Mouse (Mus musculus): ENCODE measurements at regions not wholly inside any gene's neighbourhood (a gene's known extent, or its start where the extent isn't known, plus 50 kb on each side); places are given as distances from the start of the nearest gene placed in this dataset.

- intact Hi-C loops (cut with DNase I) = no loop called here
Observed at GRCm38 (mm10) chr3:148762541-148763225, 227.7 kb downstream of the Adgrl2 start.

DNA sequence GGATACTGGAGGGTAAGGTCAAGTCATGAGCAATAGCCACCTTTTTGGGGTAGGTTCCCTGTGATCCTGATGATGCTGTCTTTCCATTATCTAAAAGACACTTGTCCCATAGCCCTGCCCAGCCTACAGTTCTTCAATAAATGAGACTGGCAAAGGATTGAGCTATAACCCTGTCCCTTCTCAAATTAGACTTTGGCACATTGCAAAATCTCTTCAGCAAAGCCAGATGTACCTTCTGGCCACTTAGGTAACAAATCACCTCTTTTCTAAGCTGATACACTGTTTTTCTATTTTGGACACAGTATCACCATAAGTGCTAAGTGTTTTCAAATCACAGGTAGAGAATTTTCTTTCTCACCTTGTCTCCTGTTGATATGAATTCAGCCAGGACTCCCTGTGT is 228.8 kb downstream of the Adgrl2 start:
- no peak for DNase-seq (ENCODE audit: low spot score in 2 of 2)
- intact Hi-C loops (cut with DNase I) = no loop called here

More at GRCm38 (mm10) chr3:148762541-148763225, 227.7 kb downstream of the Adgrl2 start:
- no peak for DNase-seq (ENCODE audit: low spot score in 2 of 2)

DNA sequence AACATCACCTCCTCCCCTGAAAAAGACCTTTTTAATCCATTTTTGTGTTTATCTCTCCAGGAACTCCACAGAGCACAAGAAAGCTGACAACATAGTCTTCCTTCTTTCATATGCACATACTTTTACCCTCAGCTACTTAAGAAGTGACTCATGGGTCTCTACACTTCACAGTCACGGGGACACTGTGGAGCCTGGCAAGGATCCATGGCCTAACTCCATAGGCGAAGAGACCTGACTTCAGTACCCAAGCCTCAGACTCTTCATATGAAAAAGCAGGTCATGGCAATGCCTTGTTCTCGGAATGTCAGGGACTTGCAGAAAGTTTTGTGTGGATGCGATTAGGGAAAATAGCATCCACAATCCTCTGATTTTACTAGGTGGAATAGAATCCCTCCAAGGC is 230.9 kb downstream of the Adgrl2 start:
- intact Hi-C loops (cut with DNase I) = no loop called here
- no peak for DNase-seq (ENCODE audit: low spot score in 2 of 2)

- intact Hi-C loops (cut with DNase I) = no loop called here
Observed at GRCm38 (mm10) chr3:148746234-148746633, 244.1 kb downstream of the Adgrl2 start.

DNA sequence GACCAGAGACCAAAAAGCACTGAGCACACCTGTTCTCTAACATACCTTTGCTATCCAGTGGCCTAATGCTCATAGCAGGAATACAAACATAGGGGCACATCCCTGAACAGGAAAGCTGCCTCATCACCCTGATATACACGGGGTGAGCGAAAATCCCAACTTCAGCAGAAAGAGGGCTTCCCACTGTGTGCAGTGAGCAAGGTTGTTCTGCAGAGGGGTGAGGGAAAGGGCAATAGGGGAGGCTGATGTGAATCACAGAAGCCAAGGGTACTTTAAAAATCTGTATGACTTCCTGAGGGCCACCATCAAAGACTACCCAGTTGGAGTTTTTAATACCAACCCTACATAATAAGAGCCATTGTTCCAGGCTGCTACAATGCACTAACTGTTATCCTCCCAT is 245.7 kb downstream of the Adgrl2 start:
- intact Hi-C loops (cut with DNase I) = no loop called here
- no peak for DNase-seq (ENCODE audit: low spot score in 2 of 2)

More at GRCm38 (mm10) chr3:148746234-148746633, 244.1 kb downstream of the Adgrl2 start:
- no peak for DNase-seq (ENCODE audit: low spot score in 2 of 2)

DNA sequence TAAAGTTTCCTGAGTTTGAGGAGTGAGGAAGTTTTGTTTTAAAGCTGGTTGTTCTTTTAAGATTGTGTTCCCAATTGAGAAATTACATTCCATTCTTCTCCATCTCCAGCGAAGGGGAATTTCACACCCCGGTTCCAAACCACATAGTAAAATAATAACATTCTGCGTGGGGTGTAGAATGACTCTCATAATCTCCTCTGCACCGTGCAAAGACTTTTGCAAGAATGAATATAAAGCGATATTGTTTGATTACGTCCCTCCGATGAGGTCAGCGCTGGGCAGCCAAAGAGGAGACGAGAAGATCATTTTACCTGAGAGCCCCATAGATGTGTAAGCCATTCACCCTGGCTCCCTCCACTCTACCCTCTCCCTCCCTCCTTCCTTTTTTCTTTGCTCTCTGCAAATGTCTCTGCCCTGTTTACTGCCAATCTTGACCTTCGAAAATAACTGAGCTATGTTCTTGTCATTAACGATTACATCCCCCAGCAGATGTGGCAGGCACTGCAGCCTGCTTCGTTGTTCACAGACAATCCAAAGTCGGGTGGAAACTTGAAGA is 256.1 kb downstream of the Adgrl2 start:
- no peak for DNase-seq (ENCODE audit: low spot score in 2 of 2)
- intact Hi-C loops (cut with DNase I) = no loop called here

- no peak for DNase-seq (ENCODE audit: low spot score in 2 of 2)
- intact Hi-C loops (cut with DNase I) = no loop called here
Observed at GRCm38 (mm10) chr3:148733227-148733854, 257.0 kb downstream of the Adgrl2 start.

- DNase-seq (ENCODE audit: low spot score in 2 of 2) = no peak
- intact Hi-C loops (cut with DNase I) = no loop called here
Observed at GRCm38 (mm10) chr3:148731436-148731835, 258.9 kb downstream of the Adgrl2 start.

GRCm38 (mm10) chr3:148729242-148729680 is 261.1 kb downstream of the Adgrl2 start:
- DNase-seq (ENCODE audit: low spot score in 2 of 2) = no peak
- intact Hi-C loops (cut with DNase I) = no loop called here

- intact Hi-C loops (cut with DNase I) = no loop called here
Observed at GRCm38 (mm10) chr3:148728513-148729241, 261.7 kb downstream of the Adgrl2 start.

GRCm38 (mm10) chr3:148726596-148727331 is 263.6 kb downstream of the Adgrl2 start:
- no peak for DNase-seq (ENCODE audit: low spot score in 2 of 2)
- intact Hi-C loops (cut with DNase I) = no loop called here

More at GRCm38 (mm10) chr3:148728513-148729241, 261.7 kb downstream of the Adgrl2 start:
- DNase-seq (ENCODE audit: low spot score in 2 of 2) = no peak

DNA sequence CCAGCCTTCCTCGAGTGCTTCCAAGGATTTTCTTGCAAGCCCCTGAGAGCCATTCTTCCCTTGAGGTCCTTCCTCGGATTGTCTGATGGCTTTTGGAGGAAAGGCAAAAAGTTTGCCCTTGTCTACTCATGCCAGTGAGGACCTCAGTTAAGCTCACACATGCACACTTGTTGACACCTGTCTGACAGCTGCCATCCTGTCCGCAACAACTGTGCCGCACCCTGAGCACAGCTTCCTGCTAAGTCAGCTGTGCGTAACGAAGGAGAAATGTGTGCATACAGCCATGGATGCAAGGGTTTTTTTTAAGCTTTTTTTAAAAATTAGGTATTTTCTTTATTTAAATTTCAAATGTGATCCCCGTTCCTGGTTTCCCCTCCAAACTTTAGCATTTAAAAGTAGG is 293.8 kb downstream of the Adgrl2 start:
- intact Hi-C loops (cut with DNase I) = no loop called here

DNA sequence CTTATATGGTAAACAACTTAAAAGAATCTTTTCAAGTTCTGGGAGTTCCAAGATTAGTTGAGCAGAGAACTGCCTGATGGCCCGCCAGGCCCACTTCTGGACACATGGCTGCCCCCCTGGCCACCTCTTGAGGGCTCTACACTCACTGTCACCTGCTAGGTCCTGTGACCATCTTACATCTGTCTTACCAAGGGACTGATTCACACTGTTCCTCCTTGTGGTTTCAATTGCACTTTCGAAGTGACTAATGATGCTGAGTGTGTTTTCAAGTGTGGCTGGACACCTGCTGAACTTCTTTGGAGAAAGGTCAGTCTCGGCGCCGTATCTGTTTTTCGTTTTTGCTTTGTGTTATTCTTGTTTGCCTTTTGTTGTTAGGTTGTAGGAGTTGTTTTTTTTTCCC is 294.9 kb downstream of the Adgrl2 start:
- no peak for DNase-seq (ENCODE audit: low spot score in 2 of 2)
- intact Hi-C loops (cut with DNase I) = no loop called here

More for the DNA sequence above, 293.8 kb downstream of the Adgrl2 start:
- DNase-seq (ENCODE audit: low spot score in 2 of 2) = no peak

- no peak for DNase-seq (ENCODE audit: low spot score in 2 of 2)
- intact Hi-C loops (cut with DNase I) = no loop called here
Observed at GRCm38 (mm10) chr3:148683181-148683580, 307.2 kb downstream of the Adgrl2 start.

DNA sequence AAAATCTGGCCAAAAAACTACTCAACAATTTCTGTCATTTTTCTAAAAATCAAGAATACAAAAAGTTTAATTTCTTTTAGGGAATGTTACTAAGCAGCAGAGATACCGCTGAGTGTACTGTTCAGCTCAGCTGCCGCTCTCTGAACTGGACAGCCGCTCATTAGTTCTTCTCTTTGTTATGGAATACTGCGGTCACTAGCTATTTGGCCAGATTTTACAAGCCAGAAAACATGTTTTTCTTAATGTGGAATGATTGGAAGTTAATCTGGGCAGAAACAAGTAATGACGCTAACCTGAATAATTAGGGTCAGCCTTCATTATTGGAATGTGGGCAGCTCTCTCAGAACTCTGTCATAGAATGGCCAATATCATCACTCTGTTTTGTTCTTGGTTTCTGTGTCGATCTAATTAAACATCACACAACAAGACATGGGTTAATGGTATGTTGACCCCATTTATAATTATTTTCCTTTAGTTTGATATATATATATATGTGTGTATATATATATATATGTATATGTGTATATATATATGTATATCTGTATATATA is 307.8 kb downstream of the Adgrl2 start:
- intact Hi-C loops (cut with DNase I) = no loop called here
- no peak for DNase-seq (ENCODE audit: low spot score in 2 of 2)

DNA sequence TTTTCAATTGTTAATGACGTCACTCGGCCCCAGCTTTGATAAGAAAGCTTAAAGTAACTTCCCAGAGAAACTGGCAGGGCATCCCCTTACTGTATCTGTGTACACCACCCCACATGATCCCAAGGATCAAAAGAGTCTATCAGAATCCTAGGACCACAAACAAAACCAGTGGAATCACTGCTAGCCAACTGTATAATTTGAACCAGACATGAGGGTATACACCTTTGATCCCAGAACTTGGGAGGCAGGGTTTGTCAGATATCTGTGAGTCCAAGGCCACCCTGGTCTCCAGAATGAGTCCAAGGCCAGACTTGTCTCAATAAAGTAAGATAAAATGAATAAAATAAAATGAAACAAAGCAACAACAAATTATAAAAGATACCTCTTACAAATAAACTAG is 309.2 kb downstream of the Adgrl2 start:
- no peak for DNase-seq (ENCODE audit: low spot score in 2 of 2)
- intact Hi-C loops (cut with DNase I) = no loop called here

GRCm38 (mm10) chr3:148680737-148681136 is 309.6 kb downstream of the Adgrl2 start:
- no peak for DNase-seq (ENCODE audit: low spot score in 2 of 2)

GRCm38 (mm10) chr3:148680086-148680485 is 310.3 kb downstream of the Adgrl2 start:
- intact Hi-C loops (cut with DNase I) = no loop called here
- no peak for DNase-seq (ENCODE audit: low spot score in 2 of 2)

More at GRCm38 (mm10) chr3:148680737-148681136, 309.6 kb downstream of the Adgrl2 start:
- intact Hi-C loops (cut with DNase I) = no loop called here

GRCm38 (mm10) chr3:148679121-148679520 is 311.2 kb downstream of the Adgrl2 start:
- no peak for DNase-seq (ENCODE audit: low spot score in 2 of 2)
- intact Hi-C loops (cut with DNase I) = no loop called here

Measured in left cerebral cortex, postnatal 36 days (tissue).